Mouse (Mus musculus) right cerebral cortex, adult 18-20 months (tissue): ENCODE data around the gene Tjp2.
"Not testable (repeated sequence)": the region's sequence is repeated elsewhere in the genome, so short reads cannot be mapped to it uniquely, and the experiment has no call there.

ENCODE experiments used
- DNase-seq: peaks from one replicate; pipeline ENCODE4 v3.0.0; 2022; ENCODE audit warnings: mixed read lengths

The Tjp2 gene

DNA sequence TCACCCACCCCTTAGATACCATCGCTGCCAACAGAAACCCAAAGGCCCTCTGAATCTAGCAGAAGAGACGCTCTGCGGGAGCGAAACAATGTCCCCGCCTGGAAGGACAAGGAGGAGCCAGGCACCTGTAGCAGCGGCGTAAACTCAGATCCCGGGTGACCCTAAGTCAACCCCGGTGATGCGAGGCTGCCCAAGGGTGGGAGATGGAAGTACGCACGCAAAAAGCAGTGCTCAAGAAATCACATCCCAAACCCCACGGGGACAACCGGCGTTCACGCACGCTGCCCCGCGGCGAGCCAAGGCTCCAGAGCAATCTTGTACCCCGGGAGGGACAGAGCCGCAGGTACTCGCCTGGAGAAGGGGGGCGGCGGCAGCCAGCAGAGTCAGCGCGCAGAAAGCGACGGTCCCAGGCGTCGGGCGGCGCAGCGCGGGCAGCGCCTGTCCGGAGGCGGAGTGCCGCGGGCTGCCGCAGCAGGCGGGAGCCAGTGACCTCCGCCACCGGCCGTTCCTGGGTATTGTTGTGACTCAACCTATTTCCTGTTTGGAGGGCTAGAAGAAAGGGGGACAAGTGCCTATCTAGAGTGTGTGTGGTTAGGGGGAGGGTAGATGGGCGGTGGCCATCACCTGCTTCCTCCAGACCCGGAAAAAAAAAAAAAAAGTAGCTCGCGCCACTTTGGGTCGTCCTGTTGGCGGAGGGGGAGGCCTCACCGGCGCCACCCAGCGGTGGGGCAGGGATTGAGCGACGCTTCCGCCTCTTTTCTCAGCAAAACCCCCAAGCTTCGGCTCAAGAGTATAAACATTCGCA, at the start of gene Tjp2:
Gene Tjp2, minus strand, starts transcription at position 531 of the 805 bp plus-strand sequence.
- peak; percentile 26 for DNase-seq

DNA sequence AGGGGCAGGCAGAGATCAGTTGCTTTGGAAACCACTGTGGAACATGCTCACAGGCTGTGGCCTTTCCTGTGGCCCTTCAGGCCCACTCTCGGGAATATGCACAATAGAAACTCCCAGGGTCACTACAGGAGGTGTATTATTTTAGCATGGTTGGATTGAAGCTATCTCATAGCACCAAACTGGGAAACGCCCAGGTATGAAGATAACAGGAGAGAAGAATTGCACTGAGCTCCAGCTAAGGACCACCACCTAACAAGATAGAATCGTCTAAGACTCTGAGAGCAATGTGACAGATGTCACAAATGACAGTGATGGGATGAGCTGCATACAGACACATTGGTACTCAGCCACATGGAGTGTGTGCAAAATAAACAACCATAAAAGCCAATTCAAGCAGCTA, 49.5 kb upstream of the Tjp2 start:
- no peak for DNase-seq

DNA sequence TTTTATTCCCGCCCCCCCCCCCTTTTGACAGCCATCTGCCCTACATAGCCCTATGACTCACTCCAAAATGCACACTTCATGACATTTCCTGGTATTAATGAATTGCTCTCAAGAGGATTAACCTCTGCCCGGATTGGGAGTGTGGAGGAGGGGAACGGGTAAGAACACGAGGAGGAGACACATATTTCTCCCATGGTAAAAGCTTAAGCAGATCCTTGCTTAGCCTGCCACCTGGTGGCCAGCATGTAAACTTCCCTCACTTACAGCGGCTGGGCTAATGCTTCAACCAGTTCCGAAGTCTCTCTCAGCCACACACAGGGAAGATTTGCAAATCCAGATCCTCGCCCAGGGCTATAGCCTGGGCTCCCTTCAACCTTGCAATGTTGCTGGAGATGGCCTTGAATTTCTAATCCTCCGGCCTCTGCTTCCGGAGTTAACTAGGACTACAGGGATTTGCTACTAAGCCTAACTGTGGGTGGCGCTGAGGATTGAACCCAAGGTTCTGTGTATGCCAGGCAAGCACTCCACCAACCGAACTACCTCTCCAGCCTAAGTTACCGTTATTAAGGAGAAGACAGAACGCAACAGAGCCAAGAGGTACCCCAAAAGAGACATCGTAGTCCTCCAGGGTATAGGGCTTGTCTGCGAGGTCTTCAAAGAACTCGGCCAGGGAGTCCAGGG, 47.1 kb upstream of the Tjp2 start:
- DNase-seq = peak; percentile 81

DNA sequence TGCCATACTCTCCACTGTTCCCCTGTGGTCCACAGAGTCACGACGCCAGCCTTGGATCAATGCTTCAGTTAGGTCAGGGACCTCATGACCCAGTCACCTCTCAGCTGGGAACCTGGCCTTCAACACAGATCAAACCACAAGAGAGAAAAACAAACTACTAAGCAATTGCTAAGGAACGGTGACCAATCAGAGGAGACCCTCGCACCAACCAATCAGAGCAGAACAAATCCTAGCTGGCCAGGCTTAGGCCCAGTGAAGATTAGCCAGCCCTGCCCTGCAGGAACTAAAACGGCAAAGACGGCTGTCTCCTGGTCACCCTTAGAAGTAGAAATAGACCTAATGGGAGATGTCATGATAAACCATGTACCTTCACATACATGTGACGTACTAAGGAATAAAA, 46.5 kb upstream of the Tjp2 start:
- DNase-seq = peak; percentile 50

DNA sequence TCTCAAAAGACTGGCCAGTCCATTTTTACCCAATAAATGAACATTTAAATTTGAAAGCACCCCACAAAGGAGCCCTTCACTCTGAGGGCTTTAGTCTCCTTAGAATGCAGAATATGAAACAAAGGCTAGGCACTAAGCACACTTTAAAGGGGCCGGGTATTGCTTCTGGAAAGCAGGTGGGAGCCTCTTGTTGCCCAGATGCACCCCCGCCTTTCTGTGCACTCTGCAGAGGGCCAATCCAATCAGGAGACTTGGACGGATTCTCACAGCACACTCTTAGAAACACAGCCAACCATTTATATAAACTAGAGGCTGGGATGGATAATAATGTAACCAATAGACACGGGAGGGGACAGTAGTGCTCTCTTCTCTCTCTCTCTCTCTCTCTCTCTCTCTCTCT, 43.7 kb upstream of the Tjp2 start:
- no peak for DNase-seq

DNA sequence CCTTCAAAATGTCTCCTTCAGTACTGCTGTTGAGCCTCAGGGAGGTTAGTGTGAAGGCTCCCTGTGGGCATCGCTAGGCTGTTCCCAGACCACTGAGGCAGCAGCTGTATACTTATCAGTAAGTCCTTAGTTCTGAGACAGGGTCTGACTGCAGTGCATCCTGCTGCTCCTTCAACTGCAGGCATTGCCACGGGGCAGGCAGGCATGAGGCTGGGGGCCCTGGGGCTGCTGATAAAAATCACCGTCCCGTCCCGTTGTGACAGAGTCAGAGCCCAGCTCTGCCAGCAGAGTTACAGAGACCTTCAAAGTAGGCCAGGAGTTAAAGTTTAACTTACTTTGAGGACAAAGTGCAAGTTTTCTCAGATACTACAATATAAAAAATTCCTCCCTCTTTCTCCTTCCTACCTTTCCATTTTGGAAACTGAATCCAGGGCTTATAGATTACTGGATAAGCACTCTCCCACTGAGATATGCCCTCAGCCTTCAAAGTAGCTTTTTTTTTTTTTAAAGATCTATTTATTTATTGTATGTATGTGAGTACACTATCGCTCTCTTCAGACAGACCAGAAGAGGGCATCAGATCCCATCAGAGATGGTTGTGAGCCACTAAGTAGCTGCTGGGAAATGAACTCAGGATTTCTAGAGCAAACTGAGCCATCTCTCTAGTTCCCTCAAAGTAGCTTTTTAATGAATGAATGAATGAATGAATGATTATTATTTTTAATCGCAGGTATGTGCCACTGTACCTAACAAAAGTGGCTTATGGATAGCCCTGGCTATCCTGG, 41.4 kb upstream of the Tjp2 start:
- DNase-seq = no peak

DNA sequence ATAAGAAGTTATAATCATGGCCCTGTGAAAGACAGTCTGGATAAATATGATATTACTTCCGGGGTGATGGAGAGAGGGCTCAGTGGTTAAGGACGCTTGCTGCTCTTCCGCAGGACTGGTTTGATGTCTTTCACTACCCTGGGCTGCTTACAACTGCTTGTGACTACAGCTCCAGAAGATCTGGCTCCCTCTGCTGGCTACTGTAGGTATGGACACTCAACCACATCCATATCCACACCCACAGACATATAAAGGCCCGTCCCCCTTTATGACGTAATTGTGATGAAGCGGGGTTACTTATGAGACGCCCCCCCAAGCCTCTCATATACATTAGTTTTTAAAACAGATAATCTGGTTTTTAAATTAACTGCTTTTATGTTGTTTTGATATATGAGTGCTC, 40.2 kb upstream of the Tjp2 start:
- DNase-seq = peak; percentile 84

DNA sequence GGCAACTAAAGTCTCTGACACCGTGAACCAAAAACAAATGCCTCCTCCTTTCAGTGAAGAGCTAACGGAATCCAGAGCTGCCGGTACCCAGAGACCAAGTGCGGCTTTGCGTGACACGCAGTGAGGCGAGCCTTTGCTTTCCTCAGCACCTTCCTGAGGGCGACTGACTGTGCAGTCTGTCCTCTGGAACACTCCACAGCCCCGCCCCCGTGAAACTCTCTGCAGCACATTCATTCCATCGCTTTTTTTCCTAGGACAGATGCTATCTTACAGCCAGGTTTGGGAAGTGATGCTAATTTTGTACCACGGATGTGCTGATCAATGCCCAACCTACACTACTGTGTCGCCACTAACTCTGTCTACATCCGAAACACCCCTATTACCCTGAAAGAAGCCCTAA, 37.9 kb upstream of the Tjp2 start:
- no peak for DNase-seq

DNA sequence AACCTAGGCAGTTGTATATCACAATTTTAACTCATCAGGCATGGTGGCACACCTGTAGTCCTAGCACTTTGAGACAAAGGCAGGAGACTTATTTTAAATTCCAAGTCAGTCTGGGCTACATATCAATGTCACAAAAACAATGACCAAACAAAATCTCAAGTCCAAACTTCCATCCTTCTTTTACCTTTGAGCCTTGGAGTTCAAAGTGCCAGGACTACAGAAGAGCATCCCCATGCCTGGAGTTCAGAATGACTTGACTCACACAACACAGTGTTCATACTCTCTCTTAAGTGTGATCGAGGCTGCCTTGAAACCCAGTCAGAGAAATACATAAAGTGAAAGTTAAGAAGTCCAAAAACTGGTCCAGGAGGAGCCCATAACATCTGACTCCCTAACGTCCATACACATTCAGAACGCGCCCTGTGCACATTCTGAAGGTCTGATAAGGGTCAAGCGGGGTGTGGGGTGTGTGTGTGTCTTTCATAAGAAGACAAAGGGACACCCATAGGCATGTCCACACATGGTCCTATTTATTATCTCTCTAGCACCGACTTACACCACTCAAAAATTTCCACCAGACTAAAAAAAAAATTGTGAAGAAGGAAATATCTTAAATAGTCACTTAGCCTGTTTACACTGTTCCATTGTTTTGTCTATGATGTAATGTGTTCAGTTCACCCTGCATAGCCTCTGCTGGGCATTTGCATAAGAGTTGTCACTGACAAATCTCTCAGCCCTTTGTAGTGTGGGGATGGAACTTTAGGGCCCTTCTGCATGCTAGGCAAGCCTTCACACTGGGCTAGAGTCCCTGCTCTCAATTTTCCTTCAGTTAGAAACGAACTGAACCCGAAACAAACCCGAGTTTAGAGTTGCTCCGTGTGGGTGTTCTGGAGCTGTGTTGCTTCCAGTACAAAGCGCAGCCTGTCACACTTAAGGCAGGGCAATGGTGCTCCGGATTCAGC, 34.8 kb upstream of the Tjp2 start:
- no peak for DNase-seq

DNA sequence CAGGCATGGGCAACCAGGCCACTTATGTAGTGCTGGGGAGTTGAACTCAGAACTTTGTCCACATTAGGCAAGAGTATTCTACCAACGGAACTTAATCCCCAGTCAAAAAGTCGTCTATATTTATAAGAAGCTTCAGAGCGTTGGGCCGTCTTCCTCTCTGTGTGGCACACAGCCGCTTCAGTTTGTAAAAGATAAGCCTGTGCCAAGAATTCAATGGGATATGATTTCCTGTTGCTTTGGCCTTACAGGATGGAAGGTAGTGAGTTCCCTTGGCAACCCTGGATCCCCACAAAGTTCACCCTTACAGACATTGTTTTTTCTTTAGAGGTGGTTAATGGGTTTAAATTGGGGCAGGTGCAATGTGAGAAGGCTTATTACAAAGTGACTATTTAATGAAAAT, 33.5 kb upstream of the Tjp2 start:
- DNase-seq = no peak

DNA sequence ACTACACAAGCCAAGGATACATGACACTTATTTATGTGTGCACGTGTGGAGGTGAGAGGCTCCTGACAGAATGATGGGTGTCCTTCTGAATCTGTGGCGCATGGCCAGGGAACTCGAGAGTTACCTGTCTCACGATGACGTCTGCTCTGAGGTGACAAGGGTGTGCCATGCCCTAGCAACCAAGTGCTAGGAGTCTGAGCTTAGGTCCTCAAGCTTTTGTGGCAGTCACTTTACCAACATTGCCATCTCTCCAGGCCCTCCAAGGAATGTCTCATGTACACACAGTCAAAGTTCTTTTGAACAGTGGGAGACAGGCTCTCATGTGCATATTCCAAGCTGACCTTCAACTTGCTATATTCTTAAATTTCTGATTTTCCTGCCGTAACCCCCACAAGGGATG, 33.1 kb upstream of the Tjp2 start:
- no peak for DNase-seq

DNA sequence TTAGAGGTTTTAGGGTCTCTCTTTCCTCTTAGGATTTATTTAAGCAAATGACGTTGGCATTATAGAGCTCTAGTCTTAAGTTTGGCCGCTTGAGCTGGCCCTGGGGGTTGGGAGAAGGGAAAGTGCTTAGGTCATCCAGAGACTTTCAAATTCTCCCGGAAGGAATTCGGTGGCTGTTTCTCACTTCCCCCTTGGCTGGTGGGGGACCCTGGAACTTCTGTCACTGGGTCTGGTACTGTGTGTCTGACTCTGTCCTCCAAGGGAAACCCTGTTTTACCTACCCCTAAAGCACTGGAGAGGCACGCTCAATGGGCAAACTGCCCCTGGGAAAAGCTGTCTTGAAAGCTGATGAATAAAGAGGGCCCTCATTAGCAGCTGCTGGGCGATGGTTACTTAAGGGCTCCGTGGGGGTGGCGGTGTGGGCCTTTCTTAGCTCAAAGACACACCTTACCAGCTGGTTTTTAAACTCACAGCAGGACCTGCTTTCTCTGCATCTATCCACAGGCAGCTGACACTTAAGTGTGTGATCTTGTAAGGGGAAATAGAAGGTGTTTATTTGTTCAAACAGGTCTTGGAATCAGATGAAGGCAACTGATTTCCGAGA, 28.9 kb upstream of the Tjp2 start:
- DNase-seq = no peak

DNA sequence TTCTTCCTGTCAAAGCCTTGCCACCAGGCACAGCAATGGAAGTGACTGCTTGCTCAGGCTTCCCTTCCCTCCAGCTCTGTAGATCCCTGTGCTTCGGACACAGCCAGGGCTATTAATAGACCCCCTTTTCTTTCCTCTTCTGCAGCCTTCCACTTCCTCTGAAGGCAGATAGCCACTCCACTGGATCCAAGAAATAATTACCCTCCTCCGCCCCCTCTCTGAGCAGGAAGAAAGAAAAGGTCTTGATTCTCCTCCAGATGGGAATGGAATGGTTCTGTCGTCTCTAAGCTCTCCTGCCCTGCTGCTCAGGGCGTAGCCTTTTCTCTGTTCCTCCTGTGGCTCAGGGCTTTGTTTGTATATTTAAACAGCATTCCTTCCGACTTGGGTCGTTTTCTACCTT, 27.0 kb upstream of the Tjp2 start:
- DNase-seq = no peak

DNA sequence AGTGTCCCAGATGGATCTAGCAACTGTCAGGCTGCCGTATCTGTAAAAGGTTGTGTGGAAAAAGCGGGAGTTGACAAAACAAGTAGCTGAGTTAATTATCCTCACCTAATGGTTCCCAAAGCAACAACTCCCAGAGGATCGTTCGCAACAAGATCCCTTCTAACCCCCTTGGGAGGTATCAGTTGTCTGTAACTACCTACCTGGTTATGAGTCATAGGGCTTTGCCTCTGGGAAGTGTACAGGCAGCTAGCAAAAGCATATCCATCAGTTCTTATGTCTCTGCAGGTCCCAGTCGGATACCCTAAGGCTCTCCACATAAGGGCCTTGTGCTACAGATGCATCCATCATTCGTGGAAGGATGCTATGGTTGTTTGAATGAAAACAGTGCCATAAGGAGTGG, 18.5 kb upstream of the Tjp2 start:
- no peak for DNase-seq

DNA sequence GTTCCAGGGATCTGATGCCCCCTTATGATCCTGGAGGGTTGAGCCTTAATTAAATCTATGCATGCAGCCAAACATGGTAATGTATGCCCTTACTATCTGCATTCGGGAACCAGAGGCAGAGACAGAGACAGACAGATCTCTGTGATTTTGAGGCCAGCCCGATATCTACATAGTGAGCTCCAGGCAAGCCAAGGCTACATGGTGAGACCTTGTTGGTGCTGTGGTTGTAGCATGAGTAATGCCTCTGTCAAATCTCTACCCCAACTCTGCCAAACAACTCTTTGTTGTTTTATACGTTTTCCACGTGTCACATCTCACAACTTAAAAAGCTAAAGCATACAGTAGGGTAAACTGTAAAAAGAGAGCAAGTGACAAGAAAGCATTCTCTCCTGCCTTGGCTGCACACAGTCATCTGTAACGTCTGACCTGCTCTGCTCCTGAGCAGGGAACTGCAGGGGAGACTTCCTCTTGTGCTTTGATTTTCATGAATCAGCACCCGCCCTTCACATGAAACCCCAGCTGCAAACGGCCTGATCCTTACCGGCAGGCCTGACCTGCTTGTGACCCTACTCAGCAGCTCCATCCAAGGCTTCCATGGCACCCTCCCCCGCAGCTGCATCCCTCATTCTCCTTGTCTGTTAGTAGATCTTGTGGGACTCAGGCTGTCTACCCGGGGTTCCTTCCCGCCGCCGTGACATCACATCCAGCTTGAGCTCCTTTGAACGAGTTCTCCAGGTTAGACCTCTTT, 17.1 kb upstream of the Tjp2 start:
- no peak for DNase-seq

DNA sequence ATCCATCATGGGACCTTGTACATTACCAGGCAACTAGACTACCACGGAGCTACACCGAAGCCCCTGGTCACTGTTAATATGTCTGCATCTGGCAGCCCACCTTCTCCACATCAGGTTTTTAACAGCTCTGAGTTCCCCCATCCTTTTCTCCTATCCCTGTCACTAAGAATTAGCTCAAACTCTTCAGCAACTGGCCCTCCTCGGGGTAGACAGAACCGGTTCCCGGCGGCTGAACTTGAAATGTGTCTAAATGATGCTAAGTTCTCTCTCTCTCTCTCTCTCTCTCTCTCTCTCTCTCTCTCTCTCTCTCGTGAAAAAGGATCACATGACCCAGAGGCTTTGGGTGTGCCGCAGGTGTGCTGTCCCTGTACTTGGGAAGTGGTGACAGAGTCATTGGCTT, 16.4 kb upstream of the Tjp2 start:
- DNase-seq = no peak

DNA sequence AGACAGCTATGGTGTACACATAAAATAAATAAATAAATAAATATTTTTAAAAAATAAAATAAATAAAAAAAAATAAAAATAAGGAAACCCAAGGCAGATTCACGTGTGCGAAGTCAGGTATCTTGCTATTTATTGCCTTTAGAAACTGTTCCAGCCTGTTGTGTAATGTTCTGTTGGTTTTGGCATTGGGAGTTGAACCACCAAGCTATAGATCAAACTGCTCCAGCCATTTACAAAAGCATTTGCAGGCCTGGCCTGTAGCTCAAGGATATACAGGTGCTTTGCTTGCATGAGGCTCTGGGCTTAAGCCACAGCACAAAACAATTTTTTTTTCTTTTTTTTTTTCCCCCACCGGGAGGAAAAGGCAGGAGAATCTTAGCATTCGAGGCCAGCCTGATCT, 13.2 kb upstream of the Tjp2 start:
- DNase-seq = no peak

DNA sequence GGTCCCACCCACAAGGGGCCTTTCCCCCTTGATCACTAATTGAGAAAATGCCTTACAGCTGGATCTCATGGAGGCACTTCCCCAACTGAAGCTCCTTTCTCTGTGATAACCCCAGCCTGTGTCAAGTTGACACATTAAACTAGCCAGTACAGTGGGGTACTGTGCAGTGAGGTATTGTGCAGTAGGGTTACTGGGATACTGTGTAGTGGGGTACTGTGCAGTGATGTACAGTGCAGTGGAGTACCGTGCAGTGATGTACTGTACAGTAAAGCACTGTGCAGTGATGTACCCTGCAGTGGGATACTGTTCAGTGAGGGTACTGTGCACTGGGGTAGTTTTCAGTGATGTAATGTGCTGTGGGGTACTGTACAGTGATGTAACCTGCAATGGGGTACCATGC, 7.5 kb upstream of the Tjp2 start:
- DNase-seq = not testable (repeated sequence)

DNA sequence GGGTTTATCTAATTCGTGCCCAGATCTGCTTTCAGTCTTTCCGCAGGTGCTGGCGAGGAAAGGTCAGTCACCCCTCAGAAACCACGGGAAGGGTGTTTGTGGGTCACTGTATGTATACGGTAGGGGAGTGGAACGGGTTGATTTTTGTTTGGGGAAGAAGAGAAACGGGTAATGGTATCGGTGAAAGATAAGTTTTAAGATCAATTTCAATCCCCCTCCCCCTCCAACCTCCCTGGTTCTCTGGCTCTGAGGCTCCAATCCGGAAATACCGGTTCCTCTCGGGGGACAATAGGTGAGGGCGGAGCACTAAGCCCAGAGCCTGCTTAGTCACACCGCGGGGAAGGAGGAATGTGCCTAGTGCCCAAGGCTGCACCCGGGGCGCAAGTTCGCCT, 471 bp upstream of the Tjp2 start:
- no peak for DNase-seq

DNA sequence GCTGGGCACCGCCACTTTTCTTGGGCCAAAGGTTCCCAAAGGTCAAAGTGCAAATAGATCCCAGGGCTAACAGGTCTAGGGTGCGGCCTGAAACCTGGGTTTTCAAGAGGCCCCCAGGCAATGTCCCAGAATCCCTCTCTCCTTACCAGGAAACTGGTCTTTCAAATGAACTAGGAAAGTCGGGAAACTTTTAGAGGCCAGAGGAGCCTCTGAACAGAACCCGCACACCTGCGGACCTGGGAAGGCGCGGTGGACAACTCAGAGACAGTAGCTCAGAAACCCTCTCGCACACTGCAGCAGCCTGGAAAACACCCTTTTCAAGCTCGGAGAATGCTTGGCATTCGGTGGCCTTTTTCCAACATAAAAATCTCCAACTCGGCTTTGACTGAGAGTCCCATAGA, 979 bp downstream of the Tjp2 start:
- DNase-seq = peak; percentile 8

DNA sequence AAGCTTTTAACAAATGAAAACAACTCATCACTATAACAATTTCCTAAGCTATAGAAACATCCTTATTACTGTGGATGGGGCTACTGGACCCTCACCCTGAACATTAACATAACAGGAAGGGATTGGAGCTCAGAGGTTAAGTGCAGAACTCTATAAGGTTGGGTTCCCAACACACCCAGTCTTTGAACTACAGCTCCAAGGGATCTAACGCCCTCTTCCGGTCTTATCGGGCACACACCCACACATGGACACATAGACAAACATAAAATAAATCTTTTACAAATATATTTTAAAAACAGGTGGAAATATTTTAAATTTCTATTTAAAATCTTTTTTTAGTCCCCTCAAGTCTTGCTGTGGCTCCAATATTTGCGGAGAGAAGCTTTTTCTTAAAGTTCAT, 3.4 kb downstream of the Tjp2 start:
- DNase-seq = no peak
